Mouse (Mus musculus): ENCODE results near the gene Cnfn.
A peak's percentile ranks its signal among the peaks of the same experiment; 100 is the strongest.
"Not testable (repeated sequence)": the region's sequence is repeated elsewhere in the genome, so short reads cannot be mapped to it uniquely, and the experiment has no call there.

Cnfn gene

GRCm38 (mm10) chr7:25365937-25366625 lies 3.4 kb downstream of the Cnfn start:
- 0 out of 2 replicates have a peak, but pooled peaks have one; percentile 20 for ATAC-seq (ENCODE audit: low TSS enrichment)

GRCm38 (mm10) chr7:25363632-25364031 lies 5.9 kb downstream of the Cnfn start:
- ATAC-seq (ENCODE audit: low TSS enrichment) = no peak

- ATAC-seq (ENCODE audit: low TSS enrichment) = no peak
Measured at GRCm38 (mm10) chr7:25363151-25363550, 6.4 kb downstream of the Cnfn start.

GRCm38 (mm10) chr7:25358721-25359206 lies 10.8 kb downstream of the Cnfn start:
- ATAC-seq (ENCODE audit: low TSS enrichment) = no peak

GRCm38 (mm10) chr7:25348861-25349260 lies 20.7 kb downstream of the Cnfn start:
- ATAC-seq (ENCODE audit: low TSS enrichment) = no peak

- ATAC-seq (ENCODE audit: low TSS enrichment) = no peak
Measured at GRCm38 (mm10) chr7:25341000-25341784, 28.3 kb downstream of the Cnfn start.

- ATAC-seq (ENCODE audit: low TSS enrichment) = no peak
Measured at GRCm38 (mm10) chr7:25339329-25339728, 30.2 kb downstream of the Cnfn start.

GRCm38 (mm10) chr7:25334472-25334871 lies 35.1 kb downstream of the Cnfn start:
- no peak for ATAC-seq (ENCODE audit: low TSS enrichment)

- ATAC-seq (ENCODE audit: low TSS enrichment) = peak; percentile 64; the same call in 1 of the 2 replicates
Measured at GRCm38 (mm10) chr7:25333596-25334307, 35.8 kb downstream of the Cnfn start.

- ATAC-seq (ENCODE audit: low TSS enrichment) = no peak
Measured at GRCm38 (mm10) chr7:25326233-25326632, 43.3 kb downstream of the Cnfn start.

- not testable (repeated sequence) for ATAC-seq (ENCODE audit: low TSS enrichment)
Measured at GRCm38 (mm10) chr7:25325431-25325830, 44.1 kb downstream of the Cnfn start.

GRCm38 (mm10) chr7:25323219-25323618 lies 46.3 kb downstream of the Cnfn start:
- no peak for ATAC-seq (ENCODE audit: low TSS enrichment)

- no peak for ATAC-seq (ENCODE audit: low TSS enrichment)
Measured at GRCm38 (mm10) chr7:25322058-25322484, 47.5 kb downstream of the Cnfn start.
